Mouse (Mus musculus): ENCODE data around the gene Klf13. TPM values are rescaled to one million over a fixed set of nuclear protein-coding genes. Genes with fewer than 3 reads are reported as not detected.

Gene Klf13
- polyA plus RNA-seq (2012; rRNA removed) (3.2 and 3.4 TPM in 2 replicates), polyA plus RNA-seq (2014; fragmentation: Nextera tagmentation; extraction: Ambion mirVana) (12.8 and 15.8 TPM in 2 replicates)

DNA sequence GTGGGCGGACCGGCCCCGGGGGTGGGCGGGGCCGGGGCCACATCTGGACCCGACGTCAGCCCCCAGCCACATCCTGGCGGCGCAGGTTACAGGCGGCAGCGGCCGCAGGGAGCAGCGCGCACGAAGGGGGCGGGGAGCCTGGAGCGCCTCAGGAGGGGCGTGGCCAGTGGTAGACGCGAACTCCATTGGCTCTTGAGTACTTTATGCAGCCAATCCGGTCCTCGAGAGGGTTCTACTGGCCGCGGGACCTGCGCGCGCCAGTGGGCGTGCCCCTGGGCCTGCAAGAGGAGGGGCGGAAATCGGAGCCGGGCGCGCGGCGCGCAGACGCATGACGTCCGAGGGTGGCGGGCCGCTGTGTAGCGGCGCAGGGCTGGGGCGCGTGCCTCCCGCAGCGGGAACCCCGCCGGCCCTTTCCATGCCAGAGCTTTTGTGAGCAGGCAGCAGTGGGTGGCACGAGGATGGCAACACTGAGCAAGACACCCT lies at the start of gene Klf13:
TSS of gene Klf13 (minus strand) at position 2 of the 483 bp plus-strand sequence.
- H3K4me1 ChIP-seq (replicated peaks; ENCODE audit: control insufficient read depth in 2 of 2, insufficient read depth in 2 of 2, low read length in 1 of 2), result peaks cover 38 to 43% of the 10 kb centered on the region in 2 experiments
- TF ChIP-seq EP300 (IDR thresholded peaks at IDR 0.05; ENCODE audit: low read depth) (0 out of 2 replicates have a peak, but pooled peaks have one; percentile 39), CTCF (IDR thresholded peaks at IDR 0.05; ENCODE audit: low read depth) (no peak)
- peak within 1 kb of the TSS; percentile 73 for H3K9ac ChIP-seq (replicated peaks)
- ATAC-seq (ENCODE audit: insufficient read depth) (peak; percentile 83), DNase-seq (ENCODE audit: low read depth in 3 of 3, low spot score in 3 of 3) (peak; percentile 98 to 99 (median 99))
- peak within 1 kb of the TSS; percentile 81 for H3K27ac ChIP-seq
- H3K4me2 ChIP-seq (ENCODE audit: low read depth), result peak within 1 kb of the TSS; percentile 97
- H3K36me3 ChIP-seq (replicated peaks; ENCODE audit: control insufficient read depth, insufficient read depth, low read depth), result no peaks in the 10 kb centered on the region
- WGBS (ENCODE audit: insufficient replicate concordance), result 0% methylated on average over 50 of the region's 50 CpGs
- H3K4me3 ChIP-seq (ENCODE audit: insufficient read depth in 1 of 2, low read depth in 2 of 2, low read length in 2 of 2), result peak within 1 kb of the TSS; percentile 75 to 89
- H3K27me3 ChIP-seq (ENCODE audit: control insufficient read depth, insufficient read depth, low read length), result no peaks in the 10 kb centered on the region
- H3K9me3 ChIP-seq (ENCODE audit: control insufficient read depth, low read length), result no peaks in the 10 kb centered on the region

DNA sequence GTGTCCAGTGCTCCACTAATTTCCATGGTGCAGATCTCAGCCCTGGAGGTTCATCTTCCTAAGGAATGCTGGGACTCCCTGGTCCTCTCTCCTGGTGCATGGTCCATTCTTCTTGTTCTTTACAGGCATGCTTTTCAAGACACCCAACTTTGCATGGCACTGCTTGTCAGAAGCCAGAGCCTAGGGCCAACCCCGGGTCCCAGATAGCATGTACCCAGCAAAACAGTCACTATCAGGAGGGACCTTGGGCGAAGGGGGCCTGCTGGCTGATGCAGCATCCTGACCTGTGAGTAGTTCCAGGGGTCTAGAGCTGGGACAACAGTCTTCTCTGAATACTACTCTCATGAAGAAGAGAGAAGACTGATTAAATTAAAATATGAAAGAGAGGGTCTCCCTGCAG lies 49.7 kb upstream of the Klf13 start:
- ATAC-seq (ENCODE audit: insufficient read depth), result no peak
- no peak for DNase-seq (ENCODE audit: low read depth in 3 of 3, low spot score in 3 of 3)
- Histone ChIP-seq H3K36me3 (replicated peaks; ENCODE audit: control insufficient read depth, insufficient read depth, low read depth) (no peaks in the 10 kb centered on the region), H3K4me2 (ENCODE audit: low read depth) (no peak overlapping the region), H3K4me3 (ENCODE audit: insufficient read depth in 1 of 2, low read depth in 2 of 2, low read length in 2 of 2) (no peak overlapping the region), H3K4me1 (replicated peaks; ENCODE audit: control insufficient read depth in 2 of 2, insufficient read depth in 2 of 2, low read length in 1 of 2) (peaks cover 59 to 72% of the 10 kb centered on the region in 2 experiments), H3K9me3 (ENCODE audit: control insufficient read depth, low read length) (no peaks in the 10 kb centered on the region), H3K27ac (no peak overlapping the region; the same call in 1 of the 2 replicates), H3K9ac (replicated peaks) (no peak overlapping the region), H3K27me3 (ENCODE audit: control insufficient read depth, insufficient read depth, low read length) (no peaks in the 10 kb centered on the region)
- TF ChIP-seq EP300 (IDR thresholded peaks at IDR 0.05; ENCODE audit: low read depth) (no peak), CTCF (IDR thresholded peaks at IDR 0.05; ENCODE audit: low read depth) (no peak)
- 50% methylated on average over 2 of the region's 2 CpGs for WGBS (ENCODE audit: insufficient replicate concordance)

DNA sequence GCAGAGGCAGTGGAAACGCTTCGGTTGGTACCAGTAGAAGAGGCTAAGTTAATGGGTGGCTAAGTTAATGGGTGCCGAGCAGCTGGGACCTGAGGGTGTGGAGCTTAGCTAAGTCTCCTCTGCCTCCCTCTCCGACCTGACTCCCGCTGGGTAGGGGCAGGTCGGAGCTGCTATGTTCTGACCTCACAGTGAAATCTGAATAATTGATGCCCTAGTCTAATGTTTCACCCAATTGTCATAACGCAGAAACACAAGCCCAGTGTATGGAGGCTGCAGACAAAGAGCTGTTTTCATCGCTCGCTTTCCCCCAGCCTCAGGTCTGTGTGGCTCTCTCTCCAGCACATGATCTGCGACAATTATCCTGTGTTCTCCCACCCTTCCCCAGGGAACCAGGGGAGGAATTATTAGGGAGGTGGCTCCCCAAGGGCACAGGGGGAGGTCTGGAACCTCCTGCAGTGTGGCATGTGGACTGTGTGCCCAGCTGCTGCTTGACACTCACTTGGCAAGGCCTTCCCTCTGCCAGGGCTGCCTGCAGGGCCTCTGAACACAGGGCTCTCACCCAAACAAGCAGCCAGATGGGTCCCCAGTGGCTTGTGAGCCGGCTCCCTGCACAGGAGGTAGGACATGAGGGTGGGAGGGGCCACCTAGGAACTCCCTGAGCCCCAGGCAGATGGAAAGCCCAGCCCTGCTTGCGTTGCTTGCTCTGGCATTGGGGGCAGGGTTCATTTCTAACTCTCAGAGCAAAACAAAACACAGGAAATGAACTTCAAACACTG lies 47.9 kb upstream of the Klf13 start:
- H3K36me3 ChIP-seq (replicated peaks; ENCODE audit: control insufficient read depth, insufficient read depth, low read depth), result no peaks in the 10 kb centered on the region
- TF ChIP-seq CTCF (IDR thresholded peaks at IDR 0.05; ENCODE audit: low read depth), result no peak
- TF ChIP-seq EP300 (IDR thresholded peaks at IDR 0.05; ENCODE audit: low read depth), result no peak
- no peak overlapping the region for H3K4me3 ChIP-seq (ENCODE audit: insufficient read depth in 1 of 2, low read depth in 2 of 2, low read length in 2 of 2)
- H3K4me2 ChIP-seq (ENCODE audit: low read depth), result no peak overlapping the region
- ATAC-seq (ENCODE audit: insufficient read depth) (no peak), DNase-seq (ENCODE audit: low read depth in 3 of 3, low spot score in 3 of 3) (no peak)
- H3K9me3 ChIP-seq (ENCODE audit: control insufficient read depth, low read length), result no peaks in the 10 kb centered on the region
- no peaks in the 10 kb centered on the region for H3K27me3 ChIP-seq (ENCODE audit: control insufficient read depth, insufficient read depth, low read length)
- no peak overlapping the region for H3K27ac ChIP-seq
- no peak overlapping the region for H3K9ac ChIP-seq (replicated peaks)
- 65% methylated on average over 12 of the region's 12 CpGs for WGBS (ENCODE audit: insufficient replicate concordance)
- peaks cover 52 to 64% of the 10 kb centered on the region in 2 experiments for H3K4me1 ChIP-seq (replicated peaks; ENCODE audit: control insufficient read depth in 2 of 2, insufficient read depth in 2 of 2, low read length in 1 of 2)

DNA sequence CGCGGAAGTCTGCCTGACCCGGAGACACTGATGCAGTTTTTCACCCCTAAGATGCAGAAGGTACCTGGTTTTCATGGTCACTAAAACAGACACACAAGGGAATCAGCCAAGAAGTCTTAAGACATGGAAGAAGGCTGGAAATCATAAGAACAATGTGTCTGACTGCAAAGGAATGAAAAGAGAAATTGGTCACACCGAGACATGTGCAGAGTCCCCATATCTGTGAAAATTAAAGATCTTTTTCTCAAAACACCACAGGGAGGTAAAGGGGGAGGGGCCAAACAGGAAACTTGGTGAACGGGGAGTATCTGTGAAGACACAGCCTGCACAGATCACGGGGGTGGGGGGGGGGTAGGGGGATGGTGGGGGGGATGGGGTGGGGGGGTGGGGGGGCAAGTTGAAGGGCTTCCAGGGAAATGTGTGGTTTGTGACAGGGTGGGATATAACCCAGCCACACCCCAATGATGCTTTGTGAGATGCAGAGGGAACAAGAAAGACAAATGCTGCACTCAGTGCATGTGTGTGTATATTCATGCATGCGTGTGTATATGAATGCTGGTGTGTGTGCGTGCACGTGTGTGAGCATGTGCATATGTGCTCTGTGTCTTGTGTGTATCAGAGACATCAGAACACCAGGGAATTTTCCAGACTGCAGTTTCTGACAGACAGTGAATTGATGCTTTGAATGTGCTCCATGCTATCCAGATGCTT lies 47.1 kb upstream of the Klf13 start:
- H3K27ac ChIP-seq, result no peak overlapping the region
- H3K4me3 ChIP-seq (ENCODE audit: insufficient read depth in 1 of 2, low read depth in 2 of 2, low read length in 2 of 2), result no peak overlapping the region
- peaks cover 44 to 57% of the 10 kb centered on the region in 2 experiments for H3K4me1 ChIP-seq (replicated peaks; ENCODE audit: control insufficient read depth in 2 of 2, insufficient read depth in 2 of 2, low read length in 1 of 2)
- WGBS (ENCODE audit: insufficient replicate concordance), result 52% methylated on average over 9 of the region's 9 CpGs
- H3K36me3 ChIP-seq (replicated peaks; ENCODE audit: control insufficient read depth, insufficient read depth, low read depth), result no peaks in the 10 kb centered on the region
- DNase-seq (ENCODE audit: low read depth in 3 of 3, low spot score in 3 of 3) (no peak), ATAC-seq (ENCODE audit: insufficient read depth) (no peak)
- no peaks in the 10 kb centered on the region for H3K9me3 ChIP-seq (ENCODE audit: control insufficient read depth, low read length)
- H3K27me3 ChIP-seq (ENCODE audit: control insufficient read depth, insufficient read depth, low read length), result no peaks in the 10 kb centered on the region
- H3K9ac ChIP-seq (replicated peaks), result no peak overlapping the region
- TF ChIP-seq EP300 (IDR thresholded peaks at IDR 0.05; ENCODE audit: low read depth) (no peak), CTCF (IDR thresholded peaks at IDR 0.05; ENCODE audit: low read depth) (no peak)
- no peak overlapping the region for H3K4me2 ChIP-seq (ENCODE audit: low read depth)

DNA sequence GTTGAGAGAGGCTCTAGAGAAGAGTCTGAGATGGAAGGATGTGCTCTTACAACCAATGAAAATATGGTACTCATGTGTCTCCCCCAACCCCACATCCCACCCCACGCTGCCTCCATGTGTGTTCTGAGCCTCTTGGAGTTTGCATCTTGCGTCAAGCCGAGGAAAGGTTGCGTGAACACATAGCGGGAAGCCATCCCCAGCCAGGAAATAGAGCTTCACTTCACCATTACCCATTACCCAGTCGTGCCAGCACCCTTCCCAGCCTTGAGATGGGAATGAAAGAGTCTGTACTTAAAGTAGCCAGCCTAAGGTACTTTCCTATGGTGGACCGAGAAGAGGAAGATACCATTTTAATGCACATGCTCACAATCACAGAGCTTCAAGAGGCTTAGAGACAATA lies 46.6 kb upstream of the Klf13 start:
- no peak for DNase-seq (ENCODE audit: low read depth in 3 of 3, low spot score in 3 of 3)
- no peak for ATAC-seq (ENCODE audit: insufficient read depth)
- Histone ChIP-seq H3K27ac (no peak overlapping the region), H3K4me3 (ENCODE audit: insufficient read depth in 1 of 2, low read depth in 2 of 2, low read length in 2 of 2) (no peak overlapping the region), H3K4me2 (ENCODE audit: low read depth) (no peak overlapping the region), H3K9me3 (ENCODE audit: control insufficient read depth, low read length) (no peaks in the 10 kb centered on the region), H3K27me3 (ENCODE audit: control insufficient read depth, insufficient read depth, low read length) (no peaks in the 10 kb centered on the region), H3K36me3 (replicated peaks; ENCODE audit: control insufficient read depth, insufficient read depth, low read depth) (no peaks in the 10 kb centered on the region), H3K4me1 (replicated peaks; ENCODE audit: control insufficient read depth in 2 of 2, insufficient read depth in 2 of 2, low read length in 1 of 2) (peaks cover 38 to 51% of the 10 kb centered on the region in 2 experiments), H3K9ac (replicated peaks) (no peak overlapping the region)
- no peak for TF ChIP-seq CTCF (IDR thresholded peaks at IDR 0.05; ENCODE audit: low read depth)
- TF ChIP-seq EP300 (IDR thresholded peaks at IDR 0.05; ENCODE audit: low read depth), result no peak
- WGBS (ENCODE audit: insufficient replicate concordance), result 79% methylated on average over 7 of the region's 7 CpGs

Data from liver, embryonic 14.5 days (tissue).